Mouse (Mus musculus) CH12.LX (cell line): ENCODE measurements at regions not wholly inside any gene's neighbourhood (a gene's known extent, or its start where the extent isn't known, plus 50 kb on each side); places are given as distances from the start of the nearest gene placed in this dataset.

Experiments
- CTCF ChIP-seq, 2 experiments: IDR thresholded peaks in 1 of 2; conservative IDR thresholded peaks in 1 of 2; 2 replicates each; pipeline ENCODE4 v1.5.1; 2011 to 2012; ENCODE audit warnings: low read depth in 2 of 2, low read length in 2 of 2, improper control_type of control experiment in 1 of 2, inconsistent platforms in 1 of 2, mild to moderate bottlenecking in 1 of 2, moderate library complexity in 1 of 2
- E2F4 ChIP-seq: IDR thresholded peaks from 2 replicates; pipeline ENCODE4 v1.6.1; 2011; ENCODE audit warnings: low read depth, low read length, improper control_type of control experiment; ENCODE audit not compliant: insufficient replicate concordance
- JUND ChIP-seq: conservative IDR thresholded peaks from 2 replicates; pipeline ENCODE4 v1.6.1; 2011; ENCODE audit warnings: low read depth, low read length, improper control_type of control experiment
- MAX ChIP-seq: IDR thresholded peaks from 2 replicates; pipeline ENCODE4 v1.6.1; 2011; ENCODE audit warnings: low read length, improper control_type of control experiment
- MXI1 ChIP-seq: IDR thresholded peaks from 2 replicates; pipeline ENCODE4 v1.6.1; 2011; ENCODE audit warnings: mild to moderate bottlenecking, low read depth, low read length, improper control_type of control experiment
- PAX5 ChIP-seq: IDR thresholded peaks from 2 replicates; pipeline ENCODE4 v1.6.1; 2012; ENCODE audit warnings: low read length, inconsistent platforms, mixed read lengths
- POLR2A ChIP-seq: IDR thresholded peaks from 2 replicates; pipeline ENCODE4 v1.6.1; 2011; ENCODE audit warnings: low read depth, mild to moderate bottlenecking, improper control_type of control experiment, low read length
- POLR2AphosphoS2 ChIP-seq: IDR thresholded peaks from 2 replicates; pipeline ENCODE4 v1.6.1; 2011; ENCODE audit warnings: low read depth, low read length, improper control_type of control experiment
- USF1 ChIP-seq: IDR thresholded peaks from 2 replicates; pipeline ENCODE4 v1.6.1; 2014; ENCODE audit warnings: low read depth, mild to moderate bottlenecking, inconsistent platforms, low read length, improper control_type of control experiment

DNA sequence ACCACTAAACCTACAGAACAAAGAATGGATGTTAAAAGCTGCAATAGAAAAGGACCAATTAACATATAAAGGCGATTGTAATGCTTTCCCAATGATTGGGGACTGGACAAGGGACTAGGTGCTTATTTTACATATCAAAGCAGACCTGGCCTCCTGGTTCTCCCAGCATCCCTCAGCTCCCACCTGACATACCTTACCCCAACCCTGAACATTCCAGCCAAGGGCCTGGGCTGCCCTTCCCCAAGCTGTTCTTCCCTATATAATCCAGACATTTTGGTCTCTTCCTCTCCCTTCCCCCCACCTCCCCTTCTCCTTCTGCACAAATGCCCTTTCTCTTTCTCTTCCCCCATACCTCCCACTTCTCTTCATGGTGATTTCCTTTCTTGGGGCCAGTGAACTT, 57.9 kb upstream of the Col13a1 start:
- no peak for TF ChIP-seq POLR2A
- TF ChIP-seq JUND, result no peak
- no peak for TF ChIP-seq E2F4
- no peak for TF ChIP-seq CTCF (conservative IDR thresholded peaks at IDR 0.05 in 1 of 2, IDR thresholded peaks at IDR 0.05 in 1 of 2; ENCODE audit: low read depth in 2 of 2, low read length in 2 of 2)
- TF ChIP-seq POLR2AphosphoS2, result no peak
- TF ChIP-seq USF1, result no peak
- TF ChIP-seq MXI1, result no peak
- no peak for TF ChIP-seq PAX5
- no peak for TF ChIP-seq MAX
